Mouse (Mus musculus) testis, adult 2 months (tissue): ENCODE measurements at regions not wholly inside any gene's neighbourhood (a gene's known extent, or its start where the extent isn't known, plus 50 kb on each side); places are given as distances from the start of the nearest gene placed in this dataset.

Source experiments
- H3K27ac ChIP-seq: fragments of 200-500 bp; 2 replicates; pipeline ENCODE4 v1.5.1; 2012; ENCODE audit warnings: low read depth, low read length; ENCODE audit not compliant: control insufficient read depth, insufficient read depth
- H3K27me3 ChIP-seq: fragments of 200-500 bp; 2 replicates; pipeline ENCODE4 v1.6.1; 2012; ENCODE audit warnings: mild to moderate bottlenecking, low read length, moderate library complexity; ENCODE audit not compliant: control insufficient read depth, insufficient read depth
- H3K36me3 ChIP-seq: fragments of 200-500 bp; 2 replicates; pipeline ENCODE4 v1.6.1; 2012; ENCODE audit warnings: mild to moderate bottlenecking, low read length; ENCODE audit not compliant: control insufficient read depth, insufficient read depth
- H3K4me1 ChIP-seq: fragments of 200-500 bp; 2 replicates; pipeline ENCODE4 v1.6.1; 2012; ENCODE audit warnings: low read length; ENCODE audit not compliant: control insufficient read depth, insufficient read depth
- H3K4me3 ChIP-seq: fragments of 200-500 bp; 2 replicates; pipeline ENCODE4 v1.5.1; 2012; ENCODE audit warnings: low read depth, mild to moderate bottlenecking, low read length, moderate library complexity, mixed read lengths; ENCODE audit not compliant: control insufficient read depth
- CTCF ChIP-seq: fragments of 200-500 bp; IDR thresholded peaks from 2 replicates; pipeline ENCODE4 v1.5.1; 2012; ENCODE audit warnings: low read depth, mild to moderate bottlenecking, inconsistent platforms, low read length, moderate library complexity; ENCODE audit not compliant: control insufficient read depth, insufficient read depth, insufficient replicate concordance
- POLR2A ChIP-seq: fragments of 200-500 bp; IDR thresholded peaks from 2 replicates; pipeline ENCODE4 v1.6.1; 2012; ENCODE audit warnings: low read depth, mild to moderate bottlenecking, inconsistent platforms, low read length, moderate library complexity; ENCODE audit not compliant: control insufficient read depth

DNA sequence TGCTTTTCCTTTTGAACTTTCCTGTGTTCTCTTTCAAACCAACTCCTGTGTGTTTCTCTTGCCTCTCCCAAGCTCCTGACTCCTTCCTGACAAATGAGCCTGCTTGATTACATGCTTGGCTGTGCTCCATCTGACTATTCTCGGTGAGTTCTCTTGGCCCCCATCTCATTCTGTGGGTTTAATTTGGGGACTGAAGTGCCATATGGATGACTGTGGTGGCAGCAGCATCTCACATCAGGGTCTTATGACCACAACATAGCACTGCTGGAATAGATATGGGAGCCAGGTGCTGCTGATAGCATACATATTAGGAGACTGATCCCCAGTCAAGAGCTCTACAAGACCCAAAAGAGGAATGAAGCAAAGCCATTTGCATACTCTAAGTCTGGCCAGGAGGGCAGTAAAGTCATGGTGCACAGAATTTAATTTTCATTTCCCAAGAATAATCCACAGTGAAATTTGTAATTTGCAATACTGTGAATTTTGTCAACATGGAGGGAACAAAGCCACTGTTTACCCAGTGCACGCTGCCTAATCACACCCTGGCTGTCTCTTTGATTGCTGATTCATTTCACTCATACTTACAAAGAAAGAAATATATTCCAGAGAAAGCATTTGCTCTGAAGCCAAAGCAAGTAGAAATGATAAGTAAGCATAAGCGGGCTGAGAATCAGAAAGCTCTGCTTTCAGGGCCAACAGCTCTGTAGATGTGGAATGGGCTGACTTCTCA is 1478.4 kb upstream of the Gm7489 start:
- no peak overlapping the region for H3K4me3 ChIP-seq
- TF ChIP-seq CTCF (no peak), POLR2A (no peak)
- no peaks in the 10 kb centered on the region for H3K36me3 ChIP-seq
- no peaks in the 10 kb centered on the region for H3K4me1 ChIP-seq
- no peak overlapping the region for H3K27ac ChIP-seq
- H3K27me3 ChIP-seq = no peaks in the 10 kb centered on the region

DNA sequence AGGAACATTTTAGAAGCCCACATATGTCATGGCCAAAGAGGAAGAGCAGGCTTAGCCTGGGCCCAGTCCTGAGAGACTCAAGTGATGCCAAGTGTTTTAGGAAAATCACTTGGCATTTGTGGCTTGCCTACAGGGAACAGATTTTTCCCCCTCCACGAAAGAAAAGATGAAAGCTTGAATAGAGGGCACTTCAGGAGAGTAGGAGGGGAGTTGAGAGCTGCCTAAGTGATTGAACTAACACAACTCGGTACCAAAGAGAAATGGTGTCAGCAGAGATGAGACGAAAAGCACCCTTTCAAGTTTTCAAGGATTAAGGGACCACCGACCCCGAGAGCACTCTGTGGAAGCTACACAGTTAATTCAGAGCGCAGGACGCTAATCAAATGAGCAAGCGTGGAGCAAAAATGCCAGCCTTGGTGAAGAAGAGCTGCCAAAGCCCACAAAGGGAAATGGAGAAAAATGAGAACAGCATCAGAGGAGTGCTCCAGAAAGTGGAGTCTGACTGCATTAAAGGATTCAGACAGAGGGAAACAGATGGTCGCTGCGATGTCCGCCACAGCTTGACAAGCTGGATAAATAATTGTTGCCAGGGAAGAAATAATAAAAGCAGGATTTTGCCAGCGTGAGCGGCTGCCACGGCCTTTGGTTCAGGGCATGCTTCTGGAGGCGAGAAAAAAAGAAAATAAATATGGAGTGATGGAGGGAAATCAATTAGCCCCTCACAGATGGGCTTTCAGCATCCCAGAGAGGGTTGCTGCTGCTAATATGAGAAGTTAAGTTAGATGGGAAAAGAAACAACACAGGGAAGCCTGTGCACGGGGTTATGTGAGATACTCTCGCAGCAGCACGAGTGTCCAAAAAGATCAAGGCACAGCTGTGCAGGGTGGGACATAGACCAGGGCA is 1471.6 kb upstream of the Gm7489 start:
- H3K4me1 ChIP-seq = no peaks in the 10 kb centered on the region
- no peaks in the 10 kb centered on the region for H3K36me3 ChIP-seq
- TF ChIP-seq CTCF = no peak
- TF ChIP-seq POLR2A = no peak
- H3K27me3 ChIP-seq = no peaks in the 10 kb centered on the region
- no peak overlapping the region for H3K27ac ChIP-seq
- H3K4me3 ChIP-seq = no peak overlapping the region

DNA sequence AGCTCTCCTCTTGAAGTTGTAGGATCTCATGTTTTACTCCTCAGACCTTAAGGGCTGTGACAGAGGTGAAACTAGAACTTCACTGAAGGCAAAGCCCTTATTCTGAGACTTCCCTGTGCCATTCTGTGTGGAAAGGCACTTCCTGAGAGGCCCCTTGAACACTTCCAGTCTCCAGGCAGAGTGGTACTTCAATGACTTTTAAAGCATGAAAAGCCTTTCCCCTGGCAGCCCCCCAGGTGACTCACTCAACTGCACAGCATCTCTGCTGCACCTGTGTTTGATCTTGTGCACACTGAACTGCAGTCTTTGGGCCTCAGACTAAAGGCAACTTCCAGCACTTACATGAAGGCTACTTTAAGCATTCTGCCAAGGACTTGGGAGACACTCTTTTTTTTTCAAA is 1458.7 kb upstream of the Gm7489 start:
- Histone ChIP-seq H3K27ac (no peak overlapping the region), H3K4me3 (no peak overlapping the region), H3K4me1 (no peaks in the 10 kb centered on the region), H3K27me3 (no peaks in the 10 kb centered on the region), H3K36me3 (no peaks in the 10 kb centered on the region)
- no peak for TF ChIP-seq POLR2A
- TF ChIP-seq CTCF = no peak

DNA sequence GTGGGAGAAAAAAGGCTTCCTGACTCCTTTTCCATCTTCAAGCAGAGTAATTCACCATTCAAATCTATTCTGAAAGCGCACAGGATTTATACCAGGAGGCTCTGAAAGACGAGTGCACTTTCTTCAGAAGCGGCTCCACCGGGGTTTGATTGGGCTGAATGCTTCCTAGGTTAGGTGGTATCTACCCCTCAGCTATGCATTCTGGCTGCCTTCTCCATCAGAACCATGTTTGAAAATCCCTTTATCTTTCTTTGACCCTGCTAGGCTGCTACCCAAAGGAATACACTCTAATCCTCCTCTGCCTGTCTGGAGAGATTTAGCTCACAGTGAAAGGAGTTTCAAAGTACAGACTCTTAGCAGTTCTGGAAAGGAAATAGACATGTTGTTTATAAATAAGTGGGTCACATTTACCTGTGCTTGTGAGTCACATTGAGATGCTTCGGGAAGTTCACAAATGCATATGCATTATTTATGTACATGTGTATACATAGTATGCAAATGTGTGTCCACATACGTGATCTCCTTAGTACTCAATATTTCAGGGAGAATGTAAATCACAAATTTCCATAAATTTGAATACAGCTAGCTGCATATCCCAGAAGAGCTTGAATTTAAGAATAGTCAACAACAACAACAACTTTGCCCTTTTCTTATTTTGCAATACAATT is 1454.1 kb upstream of the Gm7489 start:
- Histone ChIP-seq H3K27me3 (no peaks in the 10 kb centered on the region), H3K27ac (no peak overlapping the region), H3K4me1 (no peaks in the 10 kb centered on the region), H3K4me3 (no peak overlapping the region), H3K36me3 (no peaks in the 10 kb centered on the region)
- TF ChIP-seq CTCF (no peak), POLR2A (no peak)

DNA sequence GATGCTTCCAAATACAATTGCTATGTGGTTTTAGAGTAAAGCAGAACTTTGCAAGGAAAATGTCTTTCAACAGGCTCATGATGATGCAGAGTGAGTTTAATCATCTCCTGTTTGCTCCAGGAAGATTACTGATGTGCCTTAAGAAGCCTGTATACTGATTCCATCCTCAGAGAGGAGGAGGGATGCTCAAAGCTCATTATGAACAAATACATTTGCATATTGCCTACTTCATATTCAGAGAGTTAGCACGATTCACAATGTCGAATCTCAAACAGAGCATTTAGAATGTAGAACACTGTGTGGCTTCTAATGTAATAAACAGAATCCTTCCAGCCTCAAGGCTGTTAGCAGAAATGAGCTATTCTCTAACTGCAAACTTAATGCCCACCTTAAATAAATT is 1451.1 kb upstream of the Gm7489 start:
- Histone ChIP-seq H3K4me1 (no peaks in the 10 kb centered on the region), H3K36me3 (no peaks in the 10 kb centered on the region), H3K4me3 (no peak overlapping the region), H3K27ac (no peak overlapping the region), H3K27me3 (no peaks in the 10 kb centered on the region)
- TF ChIP-seq POLR2A (no peak), CTCF (no peak)

DNA sequence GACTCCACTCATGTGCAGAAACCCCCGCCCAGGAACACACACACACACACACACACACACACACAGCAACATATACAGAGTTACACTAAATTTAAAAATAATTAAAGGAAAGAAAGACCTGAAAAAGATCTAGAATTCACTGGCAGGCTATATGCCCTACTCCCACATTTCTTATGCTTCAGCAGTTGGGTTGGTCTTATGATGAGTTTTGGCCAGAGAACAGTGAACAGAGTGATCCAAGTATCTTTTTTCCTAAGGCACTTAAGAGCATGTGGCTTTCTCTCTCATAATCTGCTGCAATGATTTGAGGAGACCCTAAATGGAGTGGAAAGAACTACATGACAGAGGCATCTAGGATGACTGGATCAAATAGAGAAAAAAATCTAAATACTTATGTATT is 1446.3 kb upstream of the Gm7489 start:
- no peak overlapping the region for H3K4me3 ChIP-seq
- H3K27ac ChIP-seq = no peak overlapping the region
- no peak for TF ChIP-seq CTCF
- no peak for TF ChIP-seq POLR2A
- no peaks in the 10 kb centered on the region for H3K27me3 ChIP-seq
- H3K4me1 ChIP-seq = no peaks in the 10 kb centered on the region
- H3K36me3 ChIP-seq = no peaks in the 10 kb centered on the region

DNA sequence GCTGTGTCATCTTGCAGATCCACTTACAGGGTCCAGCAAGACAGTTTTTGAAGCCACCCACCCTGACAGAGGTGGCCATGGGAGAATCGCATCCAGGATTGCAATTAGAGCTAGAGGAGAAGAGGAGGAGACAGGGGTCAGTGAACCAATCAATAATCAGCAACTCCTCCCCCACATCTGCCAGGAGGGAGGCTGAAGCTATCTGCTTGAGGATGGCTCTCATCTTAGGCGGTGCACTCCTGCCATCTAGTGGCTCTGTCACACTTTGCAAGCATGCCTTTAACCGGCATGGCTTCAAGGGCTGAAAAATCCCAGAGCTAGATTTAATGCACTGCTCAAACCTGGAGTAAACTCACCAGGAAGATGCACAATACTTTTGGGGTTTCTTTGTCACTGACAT is 1425.9 kb upstream of the Gm7489 start:
- peak; percentile 84; the same call in 1 of the 2 replicates for TF ChIP-seq CTCF
- TF ChIP-seq POLR2A = no peak
- H3K27ac ChIP-seq = no peak overlapping the region
- no peaks in the 10 kb centered on the region for H3K4me1 ChIP-seq
- no peak overlapping the region for H3K4me3 ChIP-seq
- no peaks in the 10 kb centered on the region for H3K36me3 ChIP-seq
- no peaks in the 10 kb centered on the region for H3K27me3 ChIP-seq
